Mouse (Mus musculus) heart, postnatal 14 days (tissue): ENCODE measurements around the gene C2cd3. TPM values are rescaled to one million over a fixed set of nuclear protein-coding genes. Genes with fewer than 3 reads are reported as not detected.

Experiments used
- DNase-seq, 2 experiments: peaks; one replicate each; pipeline ENCODE4 v3.0.0; 2021 to 2022
- intact Hi-C: fragments of 180-260 bp; cut with DNase I; formaldehyde crosslinking; loops from one replicate; pipeline ENCODE4 v1.15.1; 2025
- total RNA-seq, 2 experiments: library from RNA; stranded (reverse); gene quantifications; 2 replicates each; pipeline ENCODE4 v1.2.3; 2021

C2cd3 gene
- total RNA-seq, 2 experiments from 2014 or later = 10.2 to 12.9 TPM

DNA sequence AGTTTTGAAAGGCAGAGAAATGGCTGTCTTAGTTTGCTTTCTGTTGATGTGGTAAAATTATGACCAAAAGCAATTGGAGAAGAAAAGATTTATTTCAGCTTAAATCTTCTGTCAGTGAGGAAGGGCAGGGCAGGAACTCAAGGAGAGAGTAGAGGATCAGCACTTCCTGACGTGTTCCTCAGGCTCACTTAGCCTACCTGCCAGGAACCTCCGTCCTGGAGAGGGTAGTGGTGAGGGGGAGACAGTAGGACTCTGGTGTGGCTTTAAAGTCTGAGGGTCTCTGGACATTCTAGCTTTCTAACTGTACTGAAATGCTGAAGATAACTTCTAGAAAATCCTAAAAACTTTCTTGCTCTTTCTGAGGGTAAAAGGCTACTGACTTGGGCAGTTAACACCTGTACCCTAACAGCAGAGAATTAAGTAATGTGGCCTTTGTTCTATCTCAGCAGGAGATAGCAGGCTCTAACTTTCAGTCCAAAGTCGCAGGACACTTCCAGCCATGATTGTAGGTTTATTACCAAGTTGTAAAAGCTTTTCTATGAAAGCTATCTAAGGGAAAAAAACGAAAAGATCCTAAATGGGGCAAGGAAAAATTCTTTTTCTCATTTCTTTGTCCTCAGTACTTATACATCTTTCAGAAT lies 29.0 kb downstream of the C2cd3 start:
- no peak for DNase-seq
- intact Hi-C loops = no loop called here

DNA sequence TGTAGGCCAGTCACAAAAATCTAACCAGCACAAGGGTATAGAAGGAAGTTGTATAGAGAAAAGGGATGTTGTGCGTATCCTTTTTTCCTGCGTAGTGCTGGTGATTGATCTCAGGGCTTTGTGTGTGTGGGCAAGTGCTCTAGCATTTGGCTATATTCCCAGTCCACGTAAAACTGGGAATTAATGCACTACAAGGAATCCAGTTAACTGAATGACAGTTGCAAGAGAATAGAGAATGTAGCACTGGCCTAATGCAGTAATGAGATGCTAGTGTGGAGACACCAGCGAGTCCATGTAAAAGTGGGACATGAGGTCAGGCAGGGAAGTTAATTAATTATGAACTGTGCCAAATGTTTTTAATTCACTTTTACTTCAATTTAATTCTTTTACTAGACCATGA lies 30.7 kb downstream of the C2cd3 start:
- no peak for DNase-seq
- intact Hi-C loops = no loop called here

- intact Hi-C loops = no loop called here
- no peak for DNase-seq
Observed at GRCm38 (mm10) chr7:100407677-100408076, 35.6 kb downstream of the C2cd3 start.

DNA sequence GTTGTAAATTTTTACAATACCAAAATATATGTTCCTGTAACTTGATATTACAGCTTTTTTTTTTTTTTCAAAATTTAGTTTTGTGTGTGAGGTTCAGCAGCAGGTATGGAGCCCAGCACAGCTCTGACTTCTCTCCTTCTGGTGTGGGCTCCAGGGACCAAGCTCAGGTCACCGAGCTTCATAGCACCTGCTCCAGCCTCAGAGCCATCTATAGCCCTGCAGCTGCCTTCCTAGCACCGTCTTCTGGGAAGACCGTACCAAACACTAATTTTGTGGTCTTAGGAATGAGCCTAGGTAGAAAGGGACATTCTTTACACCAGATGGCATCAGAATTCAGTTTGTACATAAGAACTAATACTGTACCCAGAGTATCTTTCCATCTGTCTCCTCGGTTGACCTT lies 36.7 kb downstream of the C2cd3 start:
- intact Hi-C loops = no loop called here
- DNase-seq = no peak

- intact Hi-C loops = loop anchor here (10.0 kb wide), 1 partner anchor 219 kb away; no protein-coding TSS in a partner anchor
- DNase-seq = no peak
Observed at GRCm38 (mm10) chr7:100425795-100426194, 53.8 kb downstream of the C2cd3 start.

DNA sequence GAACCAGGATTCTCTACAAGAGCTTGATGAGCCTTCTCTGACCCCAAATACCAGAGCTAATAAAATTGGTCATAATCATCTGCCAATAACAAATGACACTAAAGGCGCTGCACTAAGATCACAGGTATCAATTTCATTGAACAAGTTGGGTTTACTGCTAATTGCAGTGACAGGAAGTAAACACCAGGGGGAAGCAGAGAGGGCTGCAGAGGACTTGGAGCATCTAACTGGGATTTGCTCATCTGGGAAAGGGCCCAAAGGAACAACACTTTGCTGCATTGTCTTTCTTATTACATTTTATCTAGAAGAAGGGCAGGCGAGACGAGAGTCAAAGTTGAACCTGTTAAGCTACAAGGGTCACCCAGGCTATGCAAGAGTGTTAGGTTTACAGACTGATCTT lies 57.1 kb downstream of the C2cd3 start:
- peak; percentile 65 to 74 for DNase-seq
- intact Hi-C loops = loop anchor here (2.0 to 10.0 kb wide), 2 partner anchors 64 to 216 kb away; partner anchors contain the start of gene Ucp2

DNA sequence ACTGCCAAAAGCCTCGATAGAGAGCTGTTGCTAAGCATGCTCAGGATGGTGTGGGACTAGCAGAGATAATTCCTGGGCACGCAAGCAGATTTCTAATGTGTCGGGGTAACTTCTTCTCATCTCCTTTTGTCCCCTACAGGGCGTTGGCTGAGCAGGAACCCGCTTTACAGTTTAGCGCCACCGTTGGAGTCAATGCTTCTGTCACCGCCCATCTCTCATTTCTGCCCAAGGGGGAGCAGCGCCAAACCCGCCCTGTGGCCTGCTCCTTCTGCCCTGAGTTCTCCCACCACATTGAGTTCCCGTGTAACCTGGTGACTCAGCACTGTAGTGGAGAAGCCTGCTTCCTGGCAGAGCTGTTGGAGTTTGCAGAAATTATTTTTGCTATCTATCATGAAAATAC lies 57.9 kb downstream of the C2cd3 start:
- intact Hi-C loops = loop anchor here (2.0 to 10.0 kb wide), 2 partner anchors 63 to 215 kb away; partner anchors contain the start of gene Ucp2

DNA sequence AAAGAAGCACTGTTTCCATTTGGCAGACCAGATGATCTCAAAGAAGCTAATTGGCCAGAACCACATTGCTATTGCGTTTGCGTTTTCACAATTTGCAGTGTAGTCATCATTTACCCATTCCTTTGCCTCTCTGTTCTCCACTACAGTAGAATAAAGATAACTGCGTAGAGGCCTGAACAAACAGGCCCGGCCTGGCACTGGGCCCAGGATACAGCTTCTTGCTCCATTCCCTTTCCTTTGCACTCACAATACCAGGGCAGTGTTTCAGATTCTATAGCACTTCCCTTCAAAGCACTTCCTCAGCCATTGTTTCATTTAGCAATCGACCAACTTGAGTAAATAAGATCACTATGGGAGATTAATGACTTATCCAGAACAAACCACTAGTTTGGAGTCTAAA lies 59.1 kb downstream of the C2cd3 start:
- DNase-seq = peak; percentile 61 to 81
- intact Hi-C loops = no loop called here

More for the DNA sequence above, 57.9 kb downstream of the C2cd3 start:
- DNase-seq = peak; percentile 23 to 28

- no peak for DNase-seq
- intact Hi-C loops = no loop called here
Observed at GRCm38 (mm10) chr7:100433295-100433694, 61.3 kb downstream of the C2cd3 start.

- no peak for DNase-seq
- intact Hi-C loops = no loop called here
Observed at GRCm38 (mm10) chr7:100443728-100444127, 71.7 kb downstream of the C2cd3 start.

GRCm38 (mm10) chr7:100446271-100446670 lies 74.2 kb downstream of the C2cd3 start:
- DNase-seq = no peak
- intact Hi-C loops = no loop called here

DNA sequence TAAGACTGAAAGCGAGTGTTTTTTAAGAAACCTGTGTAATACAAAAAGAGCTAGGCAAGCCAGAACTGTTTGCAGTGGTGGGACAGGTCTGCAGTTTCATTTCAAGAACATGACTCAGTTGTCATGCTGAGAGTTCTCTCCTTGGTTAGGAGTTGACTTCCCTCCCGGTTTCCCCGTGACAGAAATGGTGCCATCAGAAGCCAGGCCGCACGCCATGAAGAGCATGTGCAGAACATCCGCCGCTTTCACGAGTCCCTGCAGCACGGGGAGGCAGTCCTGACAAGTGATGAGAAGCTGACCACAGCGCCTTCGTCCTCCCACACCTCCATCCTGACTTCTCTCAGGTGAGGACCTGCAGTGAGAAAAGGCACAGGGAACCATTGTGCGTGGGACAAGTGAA lies 76.5 kb downstream of the C2cd3 start:
- intact Hi-C loops = no loop called here

DNA sequence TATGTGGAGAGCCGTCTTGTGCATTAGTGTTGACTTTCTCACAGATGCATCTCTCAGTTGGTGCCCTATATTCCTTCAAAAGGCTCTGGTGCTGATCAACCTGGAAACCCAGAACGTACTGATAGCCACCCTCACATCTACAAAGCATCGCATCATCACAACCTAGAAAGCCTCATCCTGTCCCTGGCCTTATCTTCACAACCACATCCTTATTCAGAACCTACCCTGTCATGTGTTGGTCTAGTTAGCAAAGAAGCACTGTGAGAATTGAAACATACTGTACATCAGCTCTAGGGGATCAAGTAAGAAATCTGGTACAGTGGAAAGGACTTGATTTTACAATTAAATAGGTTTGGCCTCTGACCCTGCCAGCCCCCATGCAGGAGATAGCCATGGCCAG lies 77.0 kb downstream of the C2cd3 start:
- intact Hi-C loops = no loop called here
- no peak for DNase-seq

More for the DNA sequence above, 76.5 kb downstream of the C2cd3 start:
- DNase-seq = no peak

DNA sequence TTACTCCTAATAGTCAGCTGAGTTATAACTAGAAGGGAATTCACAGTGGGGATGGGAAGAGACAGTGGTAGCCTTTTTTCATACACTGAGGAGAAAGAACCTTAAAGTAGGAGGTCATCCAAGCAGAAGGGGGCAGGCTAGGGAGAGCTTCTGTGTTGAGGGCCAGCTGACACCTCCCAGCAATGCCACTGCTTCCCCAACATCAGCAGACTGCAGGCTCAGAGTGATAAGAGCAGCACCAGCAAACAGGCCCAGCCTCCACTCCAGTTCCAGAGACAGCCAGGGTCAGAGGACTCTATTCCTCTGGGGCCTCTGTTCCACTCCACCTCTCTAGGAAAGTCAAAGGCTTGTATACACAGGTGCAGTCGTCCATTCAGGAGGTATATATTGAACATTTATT lies 86.1 kb downstream of the C2cd3 start:
- intact Hi-C loops = no loop called here
- DNase-seq = no peak

- intact Hi-C loops = loop anchor here (2.0 kb wide), 1 partner anchor 23 kb away; no protein-coding TSS in a partner anchor
Observed at GRCm38 (mm10) chr7:100459862-100460261, 87.8 kb downstream of the C2cd3 start.

DNA sequence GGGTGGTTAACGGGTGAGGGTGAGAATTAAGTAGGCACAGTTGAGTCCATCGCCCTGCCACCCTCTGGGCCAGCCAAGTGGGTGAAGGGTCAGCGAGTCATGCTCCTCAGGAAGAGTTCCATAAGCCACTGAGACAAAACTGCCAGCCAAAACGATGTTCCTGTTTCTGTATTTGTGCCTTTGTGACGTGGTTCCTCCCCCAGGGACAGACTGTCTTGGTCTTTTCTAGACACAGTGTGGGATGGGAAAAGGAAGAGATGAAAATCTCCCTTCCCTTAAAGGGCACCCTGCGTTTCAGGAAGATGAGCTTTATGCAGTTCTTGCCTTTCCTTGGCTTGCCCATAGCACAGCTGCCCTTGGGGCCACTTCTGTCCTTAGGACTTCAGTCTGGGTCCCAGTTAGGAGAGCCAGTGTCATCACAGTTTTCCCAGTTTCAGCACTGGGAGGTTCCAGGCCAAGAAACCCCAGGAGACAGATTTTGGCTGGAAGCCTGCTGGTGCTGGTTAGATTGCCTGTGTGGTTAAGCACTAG lies 89.7 kb downstream of the C2cd3 start:
- peak; percentile 66 to 75 for DNase-seq
- intact Hi-C loops = loop anchor here (2.0 kb wide), 1 partner anchor 25 kb away; no protein-coding TSS in a partner anchor

More at GRCm38 (mm10) chr7:100459862-100460261, 87.8 kb downstream of the C2cd3 start:
- peak in 1 of 2 experiments; percentile 27 for DNase-seq

DNA sequence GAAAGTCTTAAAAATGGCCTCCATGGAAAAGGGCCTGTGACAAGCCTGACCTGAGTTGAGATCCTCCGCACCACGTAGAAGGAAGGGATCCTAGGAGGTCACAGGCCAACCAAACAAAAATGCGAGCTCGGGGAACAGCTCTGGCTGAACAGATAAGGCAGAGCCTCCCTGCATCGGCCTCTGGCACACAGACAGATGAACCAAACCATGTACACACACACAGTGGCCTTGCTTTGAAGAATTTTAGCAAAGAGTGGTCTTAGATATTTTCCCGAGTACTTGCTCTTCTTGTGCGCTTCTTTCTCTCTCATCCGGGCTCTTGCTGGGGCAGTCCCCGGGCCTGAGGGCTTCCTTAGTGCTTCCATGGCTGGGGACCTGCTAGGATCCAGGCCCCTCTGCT lies 91.2 kb downstream of the C2cd3 start:
- intact Hi-C loops = no loop called here
- DNase-seq = no peak

- intact Hi-C loops = loop anchor here (2.0 kb wide), 1 partner anchor 29 kb away; the partner anchor contains the start of gene Ucp2
- DNase-seq = no peak
Observed at GRCm38 (mm10) chr7:100463757-100464156, 91.7 kb downstream of the C2cd3 start.

DNA sequence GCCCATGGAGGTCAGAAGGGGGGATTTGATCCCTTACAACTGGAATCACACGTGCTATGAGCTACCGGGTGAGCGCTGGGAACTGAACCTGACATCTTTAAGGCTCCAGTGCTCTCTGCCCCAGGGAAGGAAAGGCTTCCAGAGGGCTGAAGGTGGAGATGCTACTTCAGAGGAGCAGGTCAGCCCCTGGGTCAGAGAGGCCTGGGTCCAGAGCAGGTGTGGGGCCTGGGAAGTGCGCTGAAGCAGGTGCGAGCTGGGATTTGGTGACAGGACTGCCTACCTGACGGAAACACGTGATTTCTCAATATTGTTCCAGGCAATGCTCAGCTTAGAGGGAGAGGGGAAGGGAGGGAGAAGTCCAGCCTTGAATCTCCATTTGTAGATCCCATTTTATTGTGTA lies 92.2 kb downstream of the C2cd3 start:
- intact Hi-C loops = loop anchor here (2.0 kb wide), 1 partner anchor 29 kb away; the partner anchor contains the start of gene Ucp2
- no peak for DNase-seq

GRCm38 (mm10) chr7:100465248-100465647 lies 93.2 kb downstream of the C2cd3 start:
- intact Hi-C loops = loop anchor here (2.0 kb wide), 1 partner anchor 28 kb away; the partner anchor contains the start of gene Ucp2

DNA sequence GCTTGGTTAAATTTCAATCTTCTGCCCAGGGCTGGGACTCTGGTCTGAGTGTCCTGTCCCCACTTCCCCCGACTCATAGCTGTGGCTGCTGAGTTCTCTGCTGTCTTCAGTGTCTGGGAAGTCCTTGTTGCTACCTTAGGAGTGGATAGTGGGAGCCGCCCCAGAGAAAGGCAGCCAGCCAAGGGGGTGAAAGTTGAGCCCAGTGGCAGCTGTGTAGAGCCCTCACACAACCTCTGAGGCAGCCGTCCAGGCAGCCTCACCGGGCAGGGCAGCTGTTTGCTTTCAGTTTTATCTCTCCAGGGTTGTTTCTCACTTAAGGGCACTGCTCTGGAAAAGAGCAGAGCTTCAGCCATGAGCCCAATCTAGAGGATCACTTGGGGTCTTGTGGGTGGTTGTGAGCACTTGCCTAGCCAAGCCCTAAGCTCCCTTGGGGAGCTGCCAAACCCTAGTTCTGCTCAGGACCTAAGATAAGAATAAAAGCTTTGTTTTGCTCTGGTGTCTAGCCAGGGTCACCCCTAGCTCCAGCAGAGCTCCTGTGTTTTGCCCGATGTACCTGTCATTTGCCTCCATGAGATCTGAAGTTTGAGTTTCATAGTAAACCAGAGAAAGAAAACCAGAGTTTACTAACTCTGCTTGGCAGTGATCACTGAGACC lies 93.8 kb downstream of the C2cd3 start:
- DNase-seq = peak; percentile 87 to 94
- intact Hi-C loops = loop anchor here (2.0 kb wide), 1 partner anchor 27 kb away; the partner anchor contains the start of gene Ucp2

More at GRCm38 (mm10) chr7:100465248-100465647, 93.2 kb downstream of the C2cd3 start:
- peak; percentile 34 to 55 for DNase-seq
